Mouse (Mus musculus) CD8-positive naive resting alpha-beta T cell, adult 2 months (primary cell): ENCODE measurements at regions not wholly inside any gene's neighbourhood (a gene's known extent, or its start where the extent isn't known, plus 50 kb on each side); places are given as distances from the start of the nearest gene placed in this dataset.
"Not testable (repeated sequence)": the region's sequence is repeated elsewhere in the genome, so short reads cannot be mapped to it uniquely, and the experiment has no call there.

Experiments
- DNase-seq, 2 experiments: peaks; one replicate each; pipeline ENCODE4 v3.0.0; 2022; ENCODE audit warnings: low read depth in 2 of 2, low spot score in 2 of 2

GRCm38 (mm10) chr12:93152618-93153245 is 1303.8 kb upstream of the Sel1l start:
- DNase-seq = peak; percentile 10 to 41

- DNase-seq = no peak
Measured at GRCm38 (mm10) chr12:93151530-93151929, 1302.6 kb upstream of the Sel1l start.

- no peak for DNase-seq
Measured at GRCm38 (mm10) chr12:93142265-93142664, 1293.3 kb upstream of the Sel1l start.

- no peak for DNase-seq
Measured at GRCm38 (mm10) chr12:93136395-93136794, 1287.4 kb upstream of the Sel1l start.

GRCm38 (mm10) chr12:93122216-93122615 is 1273.3 kb upstream of the Sel1l start:
- no peak for DNase-seq

- DNase-seq = no peak
Measured at GRCm38 (mm10) chr12:93088031-93088790, 1239.3 kb upstream of the Sel1l start.

- DNase-seq = no peak
Measured at GRCm38 (mm10) chr12:93063864-93064263, 1214.9 kb upstream of the Sel1l start.

GRCm38 (mm10) chr12:93019633-93020032 is 1170.7 kb upstream of the Sel1l start:
- no peak for DNase-seq

GRCm38 (mm10) chr12:93011583-93011982 is 1162.6 kb upstream of the Sel1l start:
- no peak for DNase-seq

- DNase-seq = no peak
Measured at GRCm38 (mm10) chr12:93006844-93007365, 1157.9 kb upstream of the Sel1l start.

GRCm38 (mm10) chr12:93003125-93003524 is 1154.2 kb upstream of the Sel1l start:
- DNase-seq = no peak

GRCm38 (mm10) chr12:92975698-92976097 is 1126.7 kb upstream of the Sel1l start:
- no peak for DNase-seq

- DNase-seq = no peak
Measured at GRCm38 (mm10) chr12:92944352-92944751, 1095.4 kb upstream of the Sel1l start.

- no peak for DNase-seq
Measured at GRCm38 (mm10) chr12:92927591-92927990, 1078.6 kb upstream of the Sel1l start.

GRCm38 (mm10) chr12:92926942-92927341 is 1078.0 kb upstream of the Sel1l start:
- DNase-seq = no peak

GRCm38 (mm10) chr12:92919920-92920319 is 1071.0 kb upstream of the Sel1l start:
- DNase-seq = no peak

GRCm38 (mm10) chr12:92916267-92916666 is 1067.3 kb upstream of the Sel1l start:
- DNase-seq = no peak

GRCm38 (mm10) chr12:92915776-92916175 is 1066.8 kb upstream of the Sel1l start:
- DNase-seq = no peak

GRCm38 (mm10) chr12:92915203-92915602 is 1066.2 kb upstream of the Sel1l start:
- no peak for DNase-seq

- no peak for DNase-seq
Measured at GRCm38 (mm10) chr12:92904382-92904781, 1055.4 kb upstream of the Sel1l start.

- DNase-seq = no peak
Measured at GRCm38 (mm10) chr12:92892315-92892714, 1043.4 kb upstream of the Sel1l start.

- not testable (repeated sequence) for DNase-seq
Measured at GRCm38 (mm10) chr12:92891663-92892062, 1042.7 kb upstream of the Sel1l start.
